Mouse (Mus musculus) thymus, postnatal 10 days (tissue): ENCODE results near the gene Ndnf.

ENCODE experiments used
- DNase-seq, 2 experiments: peaks; one replicate each; pipeline ENCODE4 v3.0.0; 2021; ENCODE audit warnings: low spot score in 2 of 2

Gene Ndnf

DNA sequence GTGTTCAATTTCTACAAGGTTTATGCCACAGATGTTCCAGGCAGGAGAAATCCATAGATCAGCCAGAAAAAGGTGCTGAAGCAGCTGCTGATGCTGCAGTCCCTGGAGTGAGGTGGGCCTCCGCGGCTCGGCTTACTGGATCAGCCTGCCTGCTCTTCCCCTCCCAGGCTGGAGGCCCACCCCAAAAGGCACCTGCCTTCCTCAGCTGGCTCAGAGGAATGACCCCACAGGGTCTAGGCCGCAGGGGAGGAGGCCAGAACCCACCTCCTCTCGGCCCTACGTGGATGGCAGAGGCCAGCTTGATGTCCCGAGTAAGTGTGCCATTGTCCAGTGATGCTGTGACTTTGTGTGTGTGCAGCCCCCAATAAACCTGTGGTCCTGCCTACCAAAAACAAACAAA lies 86.8 kb downstream of the Ndnf start:
- no peak for DNase-seq

DNA sequence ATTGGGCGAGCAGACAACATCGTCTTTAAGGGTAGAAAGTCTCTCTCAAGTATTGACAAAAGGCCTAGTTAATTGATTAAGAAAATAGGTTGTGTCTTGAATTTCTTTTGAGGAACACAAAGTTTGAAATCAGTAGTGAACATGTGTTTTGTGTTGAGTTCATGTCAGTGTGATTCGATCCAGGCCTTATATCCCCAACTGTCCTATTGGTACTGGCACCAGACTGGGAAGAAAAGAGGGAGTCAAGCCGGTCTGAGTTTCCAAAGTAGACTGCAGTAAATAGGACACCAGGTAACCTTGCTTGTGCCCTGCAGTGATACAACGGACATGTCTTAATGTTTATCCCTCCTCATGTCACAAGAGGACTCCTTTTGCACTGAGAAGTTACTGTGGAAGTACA lies 87.8 kb downstream of the Ndnf start:
- DNase-seq: no peak

DNA sequence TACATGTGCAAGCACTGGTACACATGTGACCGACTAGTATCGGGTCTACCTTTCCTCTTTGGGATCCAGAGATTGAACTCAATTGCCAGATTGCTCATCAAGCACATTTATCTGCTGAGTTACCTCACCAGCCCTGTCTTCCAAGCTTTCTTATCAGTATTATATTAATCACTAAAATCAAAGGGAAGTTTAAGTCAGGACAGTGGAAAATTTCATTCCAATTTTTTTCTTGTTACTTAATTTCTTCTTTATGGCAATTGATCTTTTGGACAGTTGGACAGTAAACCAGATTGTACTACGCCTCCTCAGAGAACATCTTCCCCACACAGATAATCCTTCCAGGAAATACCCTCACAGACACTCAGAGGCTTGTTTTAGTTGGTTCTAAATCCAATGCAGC lies 88.7 kb downstream of the Ndnf start:
- DNase-seq: no peak
